Mouse (Mus musculus): ENCODE measurements around the gene Ablim1.

Ablim1 gene

DNA sequence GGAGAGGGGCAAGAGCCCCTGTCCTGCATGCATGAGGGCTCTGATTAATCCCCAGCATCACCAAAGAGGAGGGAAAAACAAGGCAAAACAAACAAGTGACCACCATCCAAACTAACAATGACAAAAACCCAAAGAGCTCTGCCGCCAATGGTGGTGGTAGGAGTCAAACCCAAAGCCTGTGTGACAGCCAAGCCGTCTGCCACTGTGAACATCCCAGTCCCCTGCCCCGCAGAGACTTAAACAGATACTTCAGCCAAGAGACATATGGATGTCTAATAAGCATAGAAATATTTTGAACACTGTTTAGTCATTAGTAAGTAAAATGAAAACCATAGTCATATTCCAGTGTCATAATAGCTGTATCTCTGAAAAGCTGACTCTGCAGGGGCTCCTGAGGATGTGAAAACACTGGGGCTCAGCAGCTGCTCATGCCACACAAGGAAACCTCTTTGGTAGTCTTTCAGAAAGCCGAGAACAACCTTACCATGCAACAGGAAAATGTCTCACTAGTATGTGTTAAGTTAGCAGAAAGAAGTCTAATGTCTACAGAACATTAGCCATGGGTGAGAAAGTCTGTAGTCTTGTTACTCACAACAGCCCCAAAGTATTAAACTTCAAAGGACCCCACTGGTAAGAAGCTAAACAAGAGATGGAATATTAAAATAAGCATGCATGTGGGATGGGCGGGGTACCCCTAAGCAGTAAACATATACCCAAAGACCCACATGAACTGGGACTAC lies 221.6 kb downstream of the Ablim1 start:
- DNase-seq: no peak

DNA sequence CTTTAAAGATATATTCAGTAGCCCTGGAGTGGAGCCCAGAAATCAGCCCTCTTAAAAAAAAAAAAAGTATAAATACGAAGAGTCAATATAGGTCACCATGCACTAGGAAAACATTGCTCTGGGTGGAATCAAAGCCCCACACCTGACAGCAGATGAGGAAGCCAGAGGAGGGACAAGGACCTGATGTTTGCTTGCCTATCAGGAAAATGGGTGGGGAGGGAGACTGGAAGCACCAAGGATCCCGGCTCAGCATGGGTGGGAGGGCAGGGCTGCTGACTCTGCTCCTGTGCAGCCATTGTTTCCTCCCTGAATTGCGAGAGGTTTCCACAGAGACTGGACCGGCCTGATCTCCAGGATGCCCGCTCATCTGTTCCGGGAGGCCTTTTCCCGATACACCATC lies 223.4 kb downstream of the Ablim1 start:
- no peak for DNase-seq

DNA sequence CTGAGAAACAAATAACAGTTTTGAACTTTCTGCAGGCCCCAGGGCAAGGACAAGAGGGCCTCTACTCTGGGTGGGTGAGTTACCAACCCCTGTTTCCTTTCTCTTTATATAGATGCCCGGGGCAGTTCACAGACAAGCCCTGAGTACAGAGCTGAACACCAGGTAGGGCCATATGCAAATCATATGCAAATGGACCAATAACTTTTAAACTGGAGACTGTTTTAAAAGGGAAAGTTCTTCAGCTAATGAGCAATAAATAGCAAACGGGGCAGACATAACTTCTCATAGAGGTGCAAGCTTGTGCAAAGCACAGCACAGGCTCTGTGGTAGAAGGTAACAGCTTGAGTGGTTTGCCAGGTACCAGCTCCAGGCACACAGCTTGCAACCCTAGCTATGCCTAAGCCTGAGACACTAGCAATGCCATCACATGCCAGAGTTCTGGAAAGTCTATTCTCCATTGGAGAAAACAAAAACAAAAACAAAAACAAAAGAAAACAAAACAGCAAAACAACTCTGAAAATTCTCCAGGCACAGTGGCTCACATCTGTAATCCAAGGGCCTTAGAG lies 225.8 kb downstream of the Ablim1 start:
- DNase-seq: no peak

DNA sequence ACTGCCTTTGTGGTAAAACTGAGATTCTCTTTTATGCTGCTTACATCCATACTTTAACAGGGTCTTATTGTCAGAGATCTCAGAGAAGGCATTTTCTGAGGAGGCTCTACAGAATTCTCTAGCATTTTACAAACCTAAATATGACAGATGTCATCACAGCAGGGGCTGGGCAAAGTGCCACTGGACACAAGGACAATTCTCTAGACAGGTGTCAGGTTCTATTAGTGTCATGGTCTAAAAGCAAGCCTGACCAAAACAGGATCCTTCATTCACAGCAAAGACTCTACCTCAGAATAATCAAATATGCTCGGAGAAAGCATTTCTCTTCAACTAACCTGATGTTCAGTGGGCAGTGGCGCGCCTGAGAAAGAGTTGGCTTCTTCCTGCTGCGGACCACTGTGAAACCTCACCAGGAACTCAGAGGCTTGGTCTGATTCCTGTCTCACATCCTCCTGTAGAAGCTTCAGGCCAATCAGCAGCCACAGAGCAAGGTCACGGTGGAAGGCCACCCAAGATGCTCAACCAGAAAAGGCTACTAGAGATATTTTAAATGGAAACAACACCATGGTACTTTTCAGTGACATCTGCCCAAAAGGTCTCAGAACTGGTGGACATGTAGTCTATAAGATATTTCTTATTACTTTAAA lies 230.1 kb downstream of the Ablim1 start:
- no peak for DNase-seq

DNA sequence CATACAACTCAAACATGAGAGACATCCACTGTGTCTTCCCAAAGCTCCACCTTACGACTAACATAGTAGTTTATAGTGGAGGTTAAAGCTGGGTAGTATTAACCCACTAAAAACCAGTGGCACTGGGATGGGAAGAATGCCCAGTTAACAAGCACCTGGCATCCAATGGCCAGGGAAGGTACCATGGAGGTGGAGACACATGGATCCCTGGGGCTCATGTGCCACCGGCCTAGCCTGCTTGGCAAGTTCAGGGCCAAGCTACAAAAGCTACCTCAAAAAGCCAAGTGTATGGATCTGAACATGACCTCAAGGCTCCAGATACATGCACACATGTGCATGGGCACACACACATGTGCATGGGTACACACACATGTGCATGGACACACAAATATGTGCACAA lies 230.8 kb downstream of the Ablim1 start:
- no peak for DNase-seq

DNA sequence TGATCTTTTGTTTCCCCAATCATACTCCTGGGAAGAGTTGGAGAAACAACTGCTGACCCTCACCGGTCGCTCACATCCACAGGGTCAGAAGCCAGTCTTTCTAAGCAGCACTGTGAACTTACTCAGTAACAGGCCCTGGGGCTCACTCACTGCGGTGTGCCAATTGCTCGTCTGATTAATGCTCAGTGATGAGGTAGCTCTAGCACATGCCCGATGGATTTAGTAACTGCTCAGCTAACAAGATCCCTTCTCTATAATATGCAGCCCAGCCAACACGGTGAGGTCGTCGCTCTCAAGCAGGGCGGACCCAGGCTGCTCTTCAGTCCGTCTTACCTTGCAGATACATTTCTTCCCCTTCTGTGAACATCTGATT lies 231.6 kb downstream of the Ablim1 start:
- no peak for DNase-seq

DNA sequence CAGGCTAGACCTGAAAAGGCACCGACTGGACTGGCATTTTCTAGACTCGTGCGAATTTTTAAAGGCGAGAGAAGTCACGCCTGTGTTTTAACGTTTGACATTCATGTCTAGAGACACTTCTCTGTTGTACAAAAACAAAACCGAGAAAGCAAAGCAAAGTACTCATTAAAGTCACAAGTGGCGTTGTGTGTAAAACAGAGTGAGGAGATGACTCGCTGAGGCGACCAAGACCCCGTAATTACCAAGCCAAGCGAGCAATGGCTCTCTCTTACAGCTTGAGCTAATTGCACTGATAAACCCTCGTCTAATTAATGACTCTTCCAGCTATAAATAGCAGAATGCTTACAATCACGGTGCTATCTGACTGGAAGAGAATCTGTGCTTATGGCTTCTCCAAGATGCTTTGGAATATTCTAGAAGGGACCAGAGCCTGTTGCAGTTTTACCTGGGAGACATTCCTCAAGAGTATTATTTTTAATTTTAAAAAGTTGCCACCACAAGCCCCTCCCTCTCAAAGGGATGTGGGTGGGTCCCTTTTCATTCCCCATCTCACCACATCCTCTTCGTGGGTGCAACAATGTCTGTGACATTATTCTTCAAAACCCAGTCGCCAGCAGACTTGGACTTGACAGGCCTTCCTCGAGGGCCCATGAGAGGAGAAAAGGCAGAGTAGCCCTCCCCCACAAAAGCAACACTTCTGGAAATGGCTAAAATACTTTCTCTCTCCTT lies 232.1 kb downstream of the Ablim1 start:
- no peak for DNase-seq

DNA sequence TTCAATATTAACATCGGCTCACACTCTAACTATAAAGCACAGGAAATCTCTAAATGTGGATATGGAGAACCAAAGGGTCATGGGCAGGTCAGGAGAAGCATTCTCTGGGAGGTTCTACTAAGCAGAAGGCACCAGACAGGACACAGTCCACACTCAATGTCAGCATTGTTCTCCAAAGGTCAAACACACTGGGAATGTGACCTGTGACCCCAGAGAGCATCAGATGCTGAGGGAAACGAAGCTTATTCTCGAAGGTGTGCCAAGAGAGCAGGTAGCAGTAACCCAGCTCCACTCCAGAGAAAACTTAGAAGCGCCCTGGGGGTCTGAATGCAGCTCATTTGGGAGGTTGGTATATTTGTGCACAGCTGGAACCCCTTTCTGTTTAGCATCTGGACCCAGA lies 233.2 kb downstream of the Ablim1 start:
- no peak for DNase-seq

DNA sequence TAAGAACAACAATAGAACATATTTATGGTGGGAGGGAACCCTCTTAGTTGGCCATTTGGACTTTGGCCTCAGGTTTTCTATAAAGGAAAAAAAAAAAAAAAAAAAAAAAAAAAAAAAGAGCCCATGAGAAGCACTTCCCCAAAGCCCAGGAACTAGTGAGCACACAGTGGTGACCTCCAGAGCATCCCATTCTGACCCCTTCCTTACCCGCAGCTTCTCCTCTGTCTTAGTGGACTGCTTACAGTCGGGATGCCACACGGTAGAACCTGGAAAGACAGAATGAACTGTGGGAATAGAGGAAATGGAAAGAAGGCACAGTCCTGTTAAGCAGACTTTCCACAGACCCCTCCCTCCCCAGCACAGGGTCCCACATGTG lies 235.1 kb downstream of the Ablim1 start:
- DNase-seq: no peak

DNA sequence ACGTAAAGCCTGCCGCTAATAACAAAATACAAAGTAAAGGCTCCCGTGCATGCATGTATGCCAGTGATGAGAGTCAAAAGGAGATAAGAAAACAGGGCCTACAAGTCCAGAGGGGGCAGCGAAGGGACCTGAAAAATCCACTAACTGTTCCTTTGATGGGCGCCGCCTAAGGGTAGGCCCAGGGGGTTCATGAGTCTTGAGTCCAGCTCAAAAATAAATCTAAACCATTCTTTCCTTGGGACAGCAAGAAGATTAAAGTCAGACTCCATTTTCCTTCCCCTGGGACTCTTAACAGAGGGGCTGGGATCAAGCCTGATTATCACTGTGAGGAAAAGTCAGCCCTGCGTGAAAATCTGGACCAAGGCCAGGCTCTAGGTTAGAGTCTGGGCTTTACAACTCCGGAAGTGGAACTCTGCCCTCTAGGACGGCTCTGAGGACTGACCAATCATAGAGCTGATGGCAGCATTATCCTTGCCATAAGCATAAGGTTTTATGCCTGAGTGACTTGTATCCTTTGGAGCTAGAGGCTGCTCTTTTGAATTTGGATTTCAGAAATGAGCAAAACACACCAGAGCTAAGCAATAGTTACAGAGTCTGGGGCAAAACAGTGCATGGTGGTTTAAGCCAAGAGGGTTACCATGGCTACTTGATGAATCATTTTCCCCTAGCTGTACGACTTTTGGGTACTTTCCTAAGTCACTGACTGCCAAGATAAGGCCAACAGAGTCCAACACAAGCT lies 235.7 kb downstream of the Ablim1 start:
- DNase-seq: peak; percentile 74

DNA sequence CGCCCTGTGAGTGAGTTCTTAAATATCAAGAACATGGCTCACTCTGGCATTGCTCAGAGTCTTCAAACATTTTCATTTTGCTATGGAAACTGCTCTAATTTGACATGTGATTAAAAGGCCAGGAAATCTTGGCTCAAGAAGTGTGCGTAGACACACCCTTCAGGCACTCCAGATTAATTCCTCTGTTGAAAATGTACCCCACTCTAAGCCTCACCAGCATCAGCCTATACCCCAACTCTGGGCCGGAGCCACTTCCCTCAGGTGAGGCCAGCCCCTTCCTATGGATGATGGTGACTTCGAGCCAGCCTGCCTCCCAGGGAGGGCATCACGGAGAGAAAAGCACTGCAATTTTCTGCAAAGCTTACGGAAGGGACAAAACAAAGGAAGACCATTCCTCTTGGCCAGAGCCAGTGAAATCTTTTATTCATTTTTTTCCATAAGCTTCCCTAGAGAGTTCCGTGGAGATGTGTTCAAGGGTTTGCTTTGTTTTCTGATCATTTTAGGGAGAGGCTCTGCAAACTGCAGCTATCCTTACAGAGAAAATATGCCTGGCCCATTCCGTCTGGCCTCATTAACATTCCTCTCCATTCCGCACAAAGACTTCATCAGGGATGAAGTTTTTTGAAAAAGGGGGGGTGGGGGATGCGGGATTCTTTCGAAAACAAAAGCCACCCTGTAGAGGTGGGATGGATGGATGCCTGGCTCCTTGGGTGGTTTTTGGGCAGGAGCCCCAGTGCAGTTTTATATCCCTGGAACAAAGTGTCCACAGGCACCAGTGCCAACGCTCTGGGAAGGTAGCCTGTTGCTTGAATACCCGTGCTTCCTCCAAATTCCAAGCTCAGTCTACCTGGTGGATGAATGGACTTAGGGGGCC lies 236.7 kb downstream of the Ablim1 start:
- no peak for DNase-seq

DNA sequence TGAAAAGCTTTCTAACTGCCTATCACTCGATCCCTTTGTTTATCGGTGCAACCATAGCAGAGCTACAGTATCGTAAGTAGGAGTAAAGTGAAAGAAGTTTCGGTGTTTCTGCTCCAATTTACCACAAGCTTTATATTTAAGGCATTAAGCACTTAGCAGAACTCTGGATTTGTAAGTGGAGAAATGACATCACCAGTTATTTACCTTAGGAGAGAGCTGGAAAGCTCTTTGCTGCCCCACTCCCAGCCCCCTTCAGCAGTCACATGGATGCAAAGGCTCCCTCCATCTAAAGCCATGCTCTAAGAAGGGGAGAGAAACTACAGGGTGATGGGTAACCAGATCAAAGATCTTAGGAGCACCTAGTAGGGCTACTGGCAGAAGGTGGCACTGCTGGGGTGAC lies 241.3 kb downstream of the Ablim1 start:
- no peak for DNase-seq

DNA sequence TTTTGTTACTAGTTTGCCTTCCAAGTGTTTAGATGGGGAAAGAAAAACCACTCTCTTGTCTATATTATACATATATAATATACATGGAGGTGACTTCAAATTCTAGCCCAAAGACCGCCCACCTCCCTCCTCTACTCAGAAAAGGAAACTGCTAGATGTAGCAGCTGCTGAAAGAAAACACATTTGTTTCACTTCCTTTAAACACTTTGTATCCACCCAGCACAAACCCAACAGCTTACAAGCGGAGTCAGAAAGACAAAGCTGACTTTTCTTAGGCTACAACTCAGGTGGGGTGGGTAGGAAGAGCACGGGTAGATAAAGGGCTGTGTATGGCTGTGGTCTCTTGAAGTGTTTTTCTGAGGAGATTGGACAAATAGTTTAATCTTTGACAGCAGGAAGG lies 242.0 kb downstream of the Ablim1 start:
- DNase-seq: no peak

DNA sequence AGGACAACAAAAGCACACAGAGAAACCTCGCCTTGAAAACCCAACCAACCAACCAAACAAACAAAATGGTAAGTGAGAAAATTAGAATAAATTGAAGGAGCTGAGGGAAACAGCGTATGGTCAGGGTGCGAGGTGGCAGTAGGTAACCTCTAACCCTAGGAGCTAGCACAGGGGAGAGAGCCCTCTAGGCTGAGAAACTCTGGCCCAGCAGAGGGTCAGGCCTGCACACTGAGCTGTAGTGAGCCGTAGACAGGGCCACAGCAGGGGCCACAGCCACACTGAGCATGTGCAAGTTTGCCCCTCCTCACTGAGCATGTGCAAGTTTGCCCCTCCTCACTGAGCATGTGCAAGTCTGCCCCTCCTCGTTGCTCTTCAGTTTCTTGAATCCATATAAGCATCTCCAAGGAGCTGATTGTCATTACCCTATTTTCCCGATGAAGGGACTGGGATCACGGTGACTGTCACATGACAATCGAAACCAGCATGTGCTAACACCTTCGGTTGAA lies 247.6 kb downstream of the Ablim1 start:
- DNase-seq: no peak

DNA sequence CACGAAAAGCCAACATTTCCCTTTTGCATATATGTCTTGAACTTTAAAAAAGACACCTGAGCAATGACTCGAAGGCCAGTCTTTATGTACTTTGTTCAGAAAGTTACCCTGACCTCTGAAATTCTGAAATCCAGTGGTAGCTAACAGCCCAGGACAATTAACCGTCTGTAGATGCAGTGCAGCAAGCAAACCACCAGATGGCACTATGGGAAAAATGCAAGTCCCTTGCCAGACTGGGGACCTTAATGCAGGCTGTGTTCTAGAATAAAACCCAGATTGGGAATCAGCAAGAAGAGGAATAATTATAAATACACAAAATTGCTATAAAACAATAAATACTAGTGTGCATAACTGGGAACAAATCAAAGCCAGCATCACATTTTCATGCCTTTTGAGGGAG lies 248.4 kb downstream of the Ablim1 start:
- peak; percentile 84 for DNase-seq

DNA sequence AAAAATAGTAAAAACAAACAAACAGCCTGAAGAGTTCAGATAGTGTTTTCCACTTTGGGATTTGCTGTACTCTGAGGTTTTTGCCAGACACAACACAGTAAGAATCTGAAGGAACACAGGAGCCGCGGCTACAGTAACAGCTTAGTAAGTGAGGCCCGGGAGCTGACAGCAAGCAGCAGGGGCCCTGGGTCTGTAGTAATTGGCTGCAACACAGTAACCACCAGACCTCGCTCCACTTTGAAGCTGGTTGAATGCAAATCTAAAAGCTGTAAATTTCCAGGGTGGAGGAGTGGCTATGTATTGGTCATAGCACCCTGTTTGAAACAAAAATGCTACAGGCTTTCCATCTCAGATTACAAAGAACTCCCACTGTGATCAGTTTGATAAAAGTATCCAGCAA lies 252.0 kb downstream of the Ablim1 start:
- DNase-seq: no peak

DNA sequence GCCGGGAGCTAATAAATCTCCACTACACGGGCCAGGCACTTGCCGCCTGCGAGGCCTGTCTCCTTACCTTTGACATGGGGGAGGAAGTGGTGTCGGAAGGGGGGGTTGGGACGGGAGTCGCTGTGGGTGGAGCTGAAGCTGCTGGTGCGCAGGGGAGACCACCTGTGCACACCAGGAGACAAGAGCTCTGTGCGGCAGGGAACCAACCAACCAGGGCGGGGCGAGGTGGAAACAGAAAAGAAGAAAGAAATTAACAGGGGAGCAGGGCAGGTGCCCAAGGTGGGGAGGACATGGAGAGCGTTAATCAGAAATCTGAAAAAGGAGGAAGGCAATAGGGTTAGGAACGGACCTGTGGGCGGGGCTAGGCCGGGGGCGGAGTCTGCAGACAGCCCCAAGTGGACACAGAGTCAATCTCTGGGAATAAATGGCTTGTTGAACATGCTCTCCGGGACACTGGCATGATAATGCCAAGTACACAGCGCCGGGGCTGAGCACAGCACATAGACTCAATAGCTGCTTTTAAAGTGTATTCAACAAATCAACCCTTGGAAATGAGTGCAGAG lies 255.6 kb downstream of the Ablim1 start:
- DNase-seq: no peak

DNA sequence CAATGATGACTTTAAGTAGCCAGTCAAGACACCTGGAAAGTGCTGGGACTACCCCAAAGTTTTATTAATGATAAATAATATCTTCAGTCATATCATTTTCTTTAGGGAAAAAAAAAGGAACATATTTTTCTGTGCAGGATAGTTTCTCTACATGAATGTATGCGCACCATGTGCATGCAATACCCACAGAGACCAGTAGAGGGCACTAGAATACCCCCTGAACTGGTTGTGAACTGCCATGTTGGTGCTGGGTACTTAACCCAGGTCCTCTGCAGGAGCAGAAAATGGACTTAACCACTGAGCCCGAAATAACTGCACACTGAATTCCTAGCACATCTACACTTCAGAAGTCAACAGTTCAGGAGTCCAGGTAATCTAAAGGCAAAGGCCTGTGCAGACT lies 257.2 kb downstream of the Ablim1 start:
- DNase-seq: no peak

DNA sequence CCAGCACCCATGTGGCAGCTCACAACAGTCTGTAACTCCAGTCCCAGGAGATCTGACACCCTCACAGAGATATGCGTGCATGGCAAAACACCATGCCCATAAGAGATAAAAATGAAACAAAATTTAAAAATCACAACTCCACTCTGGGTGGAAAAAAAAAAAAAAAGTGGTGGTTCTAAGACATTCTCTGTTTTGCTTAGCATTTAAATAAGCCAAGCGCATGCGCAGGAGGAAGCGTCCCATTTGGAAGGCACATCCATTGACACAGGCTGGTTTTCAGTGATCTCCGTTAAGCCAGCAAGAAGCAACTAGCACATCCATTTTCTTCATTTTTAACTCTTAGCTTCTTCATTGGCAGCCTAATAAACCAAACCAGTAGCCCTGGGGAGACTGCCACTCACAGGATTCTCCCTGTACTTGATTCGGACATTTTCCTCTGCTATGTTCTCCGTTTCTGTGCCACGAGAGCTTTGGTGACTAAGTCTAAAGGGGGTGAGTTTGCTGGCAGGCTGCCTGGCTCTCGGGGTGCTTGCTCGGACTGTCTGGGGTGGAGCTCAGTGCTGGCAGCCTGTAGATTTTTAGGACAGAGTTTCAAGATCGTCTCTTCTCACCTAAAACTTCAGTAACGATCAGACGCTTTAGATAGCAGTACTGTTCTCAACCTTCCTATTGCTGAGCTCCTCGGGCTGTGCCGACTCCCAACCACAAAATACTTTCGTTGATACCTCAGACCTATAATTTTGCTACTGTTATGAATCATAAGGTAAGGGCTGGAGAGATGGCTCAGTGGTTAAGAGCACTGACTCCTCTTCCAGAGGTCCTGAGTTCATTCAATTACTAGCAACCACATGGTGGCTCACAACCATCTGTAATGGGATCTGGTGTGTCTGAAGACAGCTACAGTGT lies 259.3 kb downstream of the Ablim1 start:
- no peak for DNase-seq

DNA sequence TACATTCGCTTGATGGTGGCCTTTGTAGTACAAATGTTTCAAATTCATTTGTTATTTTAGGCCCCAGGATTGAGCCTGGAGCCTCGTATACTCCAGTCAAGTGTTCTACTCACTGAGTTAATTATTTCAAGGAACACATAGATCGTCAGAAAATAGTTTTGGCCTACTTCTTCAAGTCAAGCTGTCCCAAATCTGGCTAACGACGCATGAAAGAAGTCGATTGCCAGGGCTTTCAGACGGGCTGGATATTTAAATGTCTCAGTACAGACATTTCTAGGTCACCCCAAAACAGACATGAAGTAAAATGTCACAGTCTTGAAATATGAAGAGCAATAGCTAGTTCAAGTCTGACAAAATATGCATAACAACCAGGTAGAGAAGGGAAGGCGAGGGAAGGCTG lies 261.8 kb downstream of the Ablim1 start:
- no peak for DNase-seq

DNA sequence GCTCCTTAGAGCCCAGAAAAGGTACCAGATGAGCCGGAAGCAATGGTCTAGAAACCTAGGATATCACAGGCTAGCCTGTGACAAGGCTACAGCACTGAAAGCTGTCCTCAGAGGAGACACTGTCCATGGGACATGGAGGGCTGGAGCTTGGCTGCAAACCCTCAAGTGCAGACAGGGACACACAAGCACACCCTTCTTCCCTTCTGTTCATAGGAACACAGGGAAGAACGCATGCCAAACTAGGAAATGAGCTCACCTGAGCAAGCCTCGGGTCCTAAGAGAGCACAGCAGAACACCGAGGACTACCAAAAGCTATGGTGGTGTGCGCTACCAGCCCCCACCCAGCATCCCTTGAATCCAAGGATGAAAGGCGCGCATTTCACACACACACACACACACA lies 262.7 kb downstream of the Ablim1 start:
- no peak for DNase-seq

Measured in kidney, postnatal 10 days (tissue).